Mouse (Mus musculus): Measurements from ENCODE around the gene Skint9.

Skint9 gene

GRCm38 (mm10) chr4:112433885-112434284 lies at the start of gene Skint9:
Skint9 (minus strand) TSS chr4:112433985.
- TF ChIP-seq GATA4 (IDR thresholded peaks at IDR 0.05; ENCODE audit: insufficient replicate concordance, low read length) = no peak

GRCm38 (mm10) chr4:112432685-112433084 lies 1.1 kb downstream of the Skint9 start:
- TF ChIP-seq GATA4 (IDR thresholded peaks at IDR 0.05; ENCODE audit: insufficient replicate concordance, low read length) = no peak

- no peak for TF ChIP-seq GATA4 (IDR thresholded peaks at IDR 0.05; ENCODE audit: insufficient replicate concordance, low read length)
These were observed 1.6 kb downstream of the Skint9 start for GRCm38 (mm10) chr4:112432223-112432622.
